11 mouse cellular contexts compared by ENCODE assay signal in the genomic region with DNA sequence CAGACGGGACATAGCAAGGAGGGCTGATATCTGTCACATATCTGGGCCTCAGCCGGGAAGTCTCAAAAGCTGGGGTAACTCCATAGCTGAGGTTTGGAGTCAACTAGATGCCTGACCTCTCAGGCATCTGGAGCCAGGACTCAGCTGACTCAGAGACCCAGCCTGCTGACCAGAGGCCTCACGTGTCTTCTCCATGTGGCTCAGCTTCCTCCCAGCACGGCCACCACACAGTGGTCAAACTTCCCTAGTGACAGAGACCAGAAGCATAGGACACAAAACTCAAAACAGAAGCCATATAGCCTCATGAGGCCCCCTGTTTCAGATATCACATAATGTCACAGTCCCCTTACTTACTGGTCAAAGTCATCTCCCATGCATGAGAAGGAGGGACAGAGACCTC.
DNase-seq lines count a peak whose midpoint lies in the region; ATAC-seq and TF ChIP-seq lines count a peak whose summit lies in the region.
"Had no signal": no experiment of that assay in that cellular context is flagged by ENCODE, and none has a peak within 500 bp of the region (broad histone marks: within the 10 kb centered on the region; RNA-seq: fewer than 3 reads in every experiment).

No protein-coding gene starts in this region.

- no peak overlapping the region for H3K4me2 ChIP-seq in embryonic facial prominence, embryonic 13.5 days
- H3K4me2 ChIP-seq: hindbrain, embryonic 14.5 days; liver, embryonic 12.5 days had no signal

- H3K27me3 ChIP-seq in embryonic facial prominence, embryonic 13.5 days: no peaks in the 10 kb centered on the region
- H3K27me3 ChIP-seq: liver, embryonic 12.5 days had no signal

- H3K9ac ChIP-seq in embryonic facial prominence, embryonic 13.5 days: 0 out of 2 replicates have a peak overlapping the region, but pooled peaks have one; percentile 21
- H3K9ac ChIP-seq: hindbrain, embryonic 14.5 days; liver, embryonic 12.5 days had no signal

- no peaks in the 10 kb centered on the region for H3K9me3 ChIP-seq in embryonic facial prominence, embryonic 13.5 days
- H3K9me3 ChIP-seq: liver, embryonic 12.5 days had no signal

- no peak for TF ChIP-seq CTCF in layer of hippocampus, adult 2 months (conservative IDR thresholded peaks at IDR 0.05)

- H3K36me3 ChIP-seq in embryonic facial prominence, embryonic 13.5 days: no peaks in the 10 kb centered on the region
- H3K36me3 ChIP-seq: liver, embryonic 12.5 days had no signal

- no peak for ATAC-seq in embryonic facial prominence, embryonic 13.5 days (ENCODE audit: insufficient number of reproducible peaks, insufficient read depth, low FRiP score, low TSS enrichment, low read depth)
- ATAC-seq: liver, embryonic 12.5 days had no signal

- 79% methylated on average over 4 of the region's 4 CpGs for WGBS in embryonic facial prominence, embryonic 13.5 days

- no peak overlapping the region for H3K4me3 ChIP-seq in layer of hippocampus, adult 2 months
- no peak overlapping the region for H3K4me3 ChIP-seq in embryonic facial prominence, embryonic 13.5 days
- H3K4me3 ChIP-seq: liver, embryonic 12.5 days had no signal

- DNase-seq in adrenal gland, adult 2 months: peak; percentile 65
- no peak for DNase-seq in adrenal gland, postnatal 4 days (ENCODE audit: low spot score in 2 of 2)
- DNase-seq in layer of hippocampus, adult 2 months (ENCODE audit: low spot score in 2 of 2): no peak
- DNase-seq in layer of hippocampus, adult 9-10 months (ENCODE audit: low spot score): no peak
- peak; percentile 38 for DNase-seq in kidney, postnatal 14 days
- no peak for DNase-seq in right cerebral cortex, postnatal 36 days (ENCODE audit: low spot score in 2 of 2)
- no peak for DNase-seq in neural tube, embryonic 10.5 days (ENCODE audit: extremely low spot score, low spot score)
- DNase-seq: midbrain, embryonic 14.5 days had no signal

- peaks cover 41% of the 10 kb centered on the region for H3K4me1 ChIP-seq in embryonic facial prominence, embryonic 13.5 days

- H3K27ac ChIP-seq in layer of hippocampus, adult 2 months: peak overlapping the region; percentile 28; the same call in 1 of the 2 replicates
- 0 out of 2 replicates have a peak overlapping the region, but pooled peaks have one; percentile 81 for H3K27ac ChIP-seq in embryonic facial prominence, embryonic 13.5 days
- H3K27ac ChIP-seq: hindbrain, embryonic 14.5 days; liver, embryonic 12.5 days had no signal

Comparison
In these comparisons a context has a peak if more than half of its experiments do, and no peak if none do; other contexts are left out.
1. DNase-seq: peak in adrenal gland, adult 2 months (single experiment) and kidney, postnatal 14 days (single experiment); none in adrenal gland, postnatal 4 days (0 of 2), layer of hippocampus, adult 2 months (0 of 2), layer of hippocampus, adult 9-10 months (single experiment), right cerebral cortex, postnatal 36 days (0 of 2) and neural tube, embryonic 10.5 days (single experiment).